Mouse (Mus musculus): ENCODE data around the gene Cabp1.
A peak's percentile ranks its signal among the peaks of the same experiment; 100 is the strongest.
"Not testable (repeated sequence)": the region's sequence is repeated elsewhere in the genome, so short reads cannot be mapped to it uniquely, and the experiment has no call there.

Gene Cabp1

GRCm38 (mm10) chr5:115148872-115149271 lies 45.3 kb downstream of the Cabp1 start:
- DNase-seq, result not testable (repeated sequence)

GRCm38 (mm10) chr5:115148378-115148777 lies 45.8 kb downstream of the Cabp1 start:
- no peak for DNase-seq

- DNase-seq, result no peak
Observed at GRCm38 (mm10) chr5:115147388-115147787, 46.8 kb downstream of the Cabp1 start.

- no peak for DNase-seq
Observed at GRCm38 (mm10) chr5:115146747-115147130, 47.4 kb downstream of the Cabp1 start.

GRCm38 (mm10) chr5:115145976-115146746 lies 48.0 kb downstream of the Cabp1 start:
- no peak for DNase-seq

- no peak for DNase-seq
Observed at GRCm38 (mm10) chr5:115145253-115145968, 48.8 kb downstream of the Cabp1 start.

- no peak for DNase-seq
Observed at GRCm38 (mm10) chr5:115144471-115144870, 49.7 kb downstream of the Cabp1 start.

GRCm38 (mm10) chr5:115143552-115143951 lies 50.6 kb downstream of the Cabp1 start:
- no peak for DNase-seq

GRCm38 (mm10) chr5:115142166-115142697 lies 51.9 kb downstream of the Cabp1 start:
- DNase-seq, result no peak

- DNase-seq, result no peak
Observed at GRCm38 (mm10) chr5:115140726-115141125, 53.5 kb downstream of the Cabp1 start.

- DNase-seq, result no peak
Observed at GRCm38 (mm10) chr5:115139124-115139523, 55.1 kb downstream of the Cabp1 start.

GRCm38 (mm10) chr5:115134234-115135165 lies 59.7 kb downstream of the Cabp1 start, which contains the start of gene Unc119b:
Gene Unc119b, minus strand, starts transcription at chr5:115134975.
- peak; percentile 94 for DNase-seq

- peak; percentile 38 for DNase-seq
Observed at GRCm38 (mm10) chr5:115133358-115134066, 60.7 kb downstream of the Cabp1 start.

GRCm38 (mm10) chr5:115132465-115132864 lies 61.7 kb downstream of the Cabp1 start:
- no peak for DNase-seq

GRCm38 (mm10) chr5:115129328-115129727 lies 64.9 kb downstream of the Cabp1 start:
- DNase-seq, result no peak

GRCm38 (mm10) chr5:115127421-115128179 lies 66.6 kb downstream of the Cabp1 start:
- DNase-seq, result peak; percentile 81

GRCm38 (mm10) chr5:115126578-115127312 lies 67.4 kb downstream of the Cabp1 start:
- no peak for DNase-seq

- DNase-seq, result peak; percentile 89
Observed at GRCm38 (mm10) chr5:115125211-115125871, 68.8 kb downstream of the Cabp1 start.

GRCm38 (mm10) chr5:115124690-115125089 lies 69.5 kb downstream of the Cabp1 start:
- DNase-seq, result no peak

- no peak for DNase-seq
Observed at GRCm38 (mm10) chr5:115120978-115121377, 73.2 kb downstream of the Cabp1 start.

Data from kidney, adult 18-20 months (tissue).